Mouse (Mus musculus) kidney, postnatal 10 days (tissue): ENCODE data around the gene Plscr3.

Experiments used
- DNase-seq: peaks from one replicate; pipeline ENCODE4 v3.0.0; 2021; ENCODE audit warnings: mixed read lengths

The Plscr3 gene

DNA sequence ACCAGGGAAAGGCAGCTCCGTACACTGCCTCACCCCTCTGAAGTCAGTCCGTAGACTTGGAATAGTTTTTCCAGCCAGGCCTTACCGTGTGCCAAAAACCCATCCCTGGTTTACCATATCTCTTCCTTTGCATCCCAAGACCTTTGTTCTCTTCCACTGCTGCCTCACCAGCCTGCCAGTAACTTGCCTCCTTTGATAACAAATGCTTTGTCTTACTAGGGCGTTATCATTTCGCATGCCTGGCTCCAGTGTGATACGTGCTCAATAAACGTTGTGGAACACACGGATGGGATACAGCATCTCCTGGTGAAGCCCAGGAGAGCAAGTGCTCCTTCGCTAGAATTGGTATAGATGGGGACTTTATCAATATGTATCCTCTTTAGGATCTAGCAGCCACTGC is 21.2 kb downstream of the Plscr3 start:
- no peak for DNase-seq

DNA sequence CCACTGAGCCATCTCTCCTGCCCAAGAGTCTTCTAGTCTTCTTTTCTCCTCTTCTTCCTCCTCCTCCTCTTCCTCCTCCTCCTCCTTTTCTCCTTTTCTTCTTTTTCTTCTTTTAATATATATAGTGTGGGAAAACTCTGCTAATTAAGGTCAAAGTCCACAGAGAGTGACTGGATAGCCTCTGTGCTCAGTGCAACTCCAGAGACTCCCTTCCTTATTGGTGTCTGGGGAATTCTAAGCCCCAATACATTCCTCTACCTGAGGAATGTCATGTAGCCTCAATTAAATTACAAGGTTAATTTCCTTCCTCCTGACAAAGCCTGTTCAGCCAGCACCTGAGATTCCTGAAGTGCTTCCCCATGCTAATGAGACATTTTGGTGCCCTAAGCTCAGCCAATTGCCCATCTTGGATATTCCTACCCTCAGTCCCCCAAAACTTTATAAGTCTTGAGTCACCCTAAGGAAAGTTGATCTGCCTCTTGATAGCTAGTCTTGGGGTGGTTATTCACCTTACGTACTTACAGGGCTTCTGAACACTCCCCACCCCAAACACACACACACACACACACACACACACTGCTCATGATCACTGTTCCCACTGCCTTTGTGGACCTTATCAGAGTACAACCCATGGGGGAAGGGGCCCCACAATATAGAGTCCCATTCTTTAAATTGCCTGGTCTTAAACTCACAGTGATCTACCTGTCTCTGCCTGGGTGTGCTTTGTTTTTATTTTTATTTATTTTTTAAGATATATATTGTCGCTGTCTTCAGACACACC is 24.3 kb downstream of the Plscr3 start:
- DNase-seq: no peak

DNA sequence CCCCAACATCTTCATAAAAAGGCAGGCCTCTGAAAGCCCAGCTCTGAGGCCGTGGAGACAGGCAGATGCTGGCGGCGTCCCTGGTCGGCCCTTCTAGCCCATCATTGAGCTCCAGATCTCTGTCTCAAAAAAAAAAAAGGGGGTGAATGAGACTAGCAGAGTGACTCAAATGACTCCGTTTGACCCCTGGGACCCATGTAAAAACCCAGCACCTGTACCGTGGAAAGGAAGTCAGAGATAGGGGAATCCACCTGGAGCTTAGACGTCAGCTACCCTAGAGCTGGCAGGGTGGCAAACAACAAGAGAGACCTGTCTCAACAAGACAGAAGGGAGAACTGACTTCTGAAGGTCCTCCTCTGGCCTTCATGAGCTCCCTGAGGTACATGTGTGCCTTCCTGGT is 25.6 kb downstream of the Plscr3 start:
- DNase-seq: no peak

DNA sequence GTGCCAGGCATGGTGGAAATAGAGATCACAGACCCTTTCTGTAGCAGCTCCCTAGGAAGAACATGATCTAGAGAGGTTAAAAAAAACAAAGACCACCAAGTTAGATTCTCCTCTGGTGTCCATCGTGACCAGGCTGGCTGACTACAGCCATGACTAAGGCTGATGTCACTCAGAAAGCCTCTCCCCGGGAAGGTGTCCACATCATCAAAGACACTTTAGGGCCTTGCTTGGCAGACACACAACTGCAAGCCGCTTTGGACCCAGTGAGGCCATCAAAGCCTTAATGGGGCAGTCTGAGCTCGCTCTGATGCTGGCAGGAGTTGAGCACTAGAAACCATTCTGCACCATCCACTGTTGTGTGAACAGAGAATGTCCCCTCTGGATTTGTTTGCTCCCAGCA is 26.3 kb downstream of the Plscr3 start:
- DNase-seq: no peak

DNA sequence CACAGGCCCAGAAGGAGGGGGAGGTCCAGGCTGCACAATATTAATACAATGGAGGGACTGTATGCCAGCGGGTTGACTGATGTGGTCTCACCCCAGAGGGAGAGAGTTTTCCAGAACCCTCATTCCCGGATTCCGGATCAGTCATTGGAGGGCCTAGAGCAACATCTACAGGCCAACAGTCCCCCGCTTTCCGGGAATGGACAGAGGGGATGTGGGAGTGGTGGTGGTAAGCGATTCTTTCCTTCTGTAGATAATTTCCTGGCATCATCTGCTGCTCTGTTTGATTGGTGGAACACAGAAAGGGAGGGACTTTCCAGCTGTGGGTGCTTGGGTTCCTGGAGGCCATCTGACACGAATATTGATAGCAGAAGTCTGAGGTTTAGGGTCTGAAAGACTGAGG is 30.0 kb downstream of the Plscr3 start:
- DNase-seq: peak; percentile 73

DNA sequence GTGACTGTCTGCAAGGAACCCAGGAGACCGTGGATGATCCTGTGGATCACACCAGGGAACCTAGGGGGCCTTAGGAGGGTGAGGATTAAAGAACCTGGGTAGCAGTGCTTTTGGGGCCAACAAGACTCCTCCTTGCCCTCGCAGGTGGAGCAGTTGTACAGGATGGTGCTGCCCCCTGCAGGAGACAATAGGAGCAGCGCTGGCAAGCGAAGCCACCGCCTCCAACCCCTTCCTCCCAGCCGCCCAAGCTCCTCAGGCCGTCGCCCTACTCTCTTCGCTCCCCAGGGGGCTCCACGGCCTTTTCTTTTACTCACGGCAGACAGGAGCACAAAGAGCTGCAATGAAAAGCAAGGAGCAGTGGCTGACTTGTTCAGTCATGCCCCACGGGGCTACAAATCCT is 30.7 kb downstream of the Plscr3 start:
- peak; percentile 93 for DNase-seq

DNA sequence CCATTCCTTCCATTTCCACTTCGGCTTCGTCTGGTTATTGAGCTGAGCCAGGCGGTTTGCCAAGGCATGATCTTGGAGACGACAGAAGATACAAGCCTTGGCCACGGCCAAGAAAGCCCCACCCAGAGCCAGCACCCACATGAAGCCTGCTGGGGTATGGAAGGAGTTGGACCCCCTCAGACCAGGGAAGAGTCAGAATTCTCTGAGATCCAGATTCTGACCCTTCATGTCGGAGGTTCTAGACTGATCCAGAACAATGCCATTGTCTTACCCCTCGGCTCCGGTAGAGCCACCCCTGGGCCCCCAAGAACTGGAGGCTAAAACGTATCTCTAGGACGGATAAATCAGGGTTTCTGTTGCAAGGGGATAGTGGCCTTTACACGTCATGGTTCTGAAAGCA is 31.7 kb downstream of the Plscr3 start, which contains the start of gene Tmem95:
Tmem95 (minus strand) TSS at position 141 of the 400 bp plus-strand sequence.
- peak; percentile 35 for DNase-seq

DNA sequence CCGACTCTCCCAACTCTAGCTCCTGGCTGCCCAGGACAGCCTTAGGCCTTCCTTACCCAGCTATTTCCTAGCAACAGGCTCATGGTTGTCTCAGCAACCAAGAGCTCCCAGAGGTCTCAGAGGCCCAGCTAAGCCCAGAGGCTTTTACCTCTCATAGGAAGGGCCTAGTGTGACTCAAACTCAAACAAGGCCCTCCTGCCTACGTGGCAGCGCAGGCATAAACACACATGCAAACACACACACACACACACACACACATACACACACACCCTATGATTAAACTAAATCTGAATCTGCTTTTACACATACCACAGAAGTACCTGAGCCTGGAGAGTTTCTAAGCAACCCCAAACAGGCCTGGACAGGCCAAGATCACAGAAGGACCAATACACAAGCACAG is 32.2 kb downstream of the Plscr3 start:
- DNase-seq: peak; percentile 10

DNA sequence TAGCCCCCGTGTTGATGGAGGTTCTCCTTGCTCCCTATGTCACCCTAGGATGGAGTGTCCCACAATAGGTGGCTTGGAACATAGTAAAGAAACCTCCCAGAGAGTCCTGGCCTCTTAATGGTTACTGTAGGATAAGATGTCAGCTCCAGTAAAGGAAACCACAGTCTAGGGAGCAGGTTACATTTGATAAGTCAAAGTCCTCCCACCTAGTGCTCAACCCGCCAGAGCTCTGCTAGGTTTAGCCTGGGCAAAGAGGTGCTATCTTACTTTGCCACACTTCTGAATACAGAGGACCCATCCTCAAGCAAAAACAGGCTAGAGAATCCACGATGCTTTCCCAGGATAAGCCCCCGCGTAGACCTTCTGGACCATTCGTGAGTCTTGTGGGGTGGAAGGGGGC is 32.8 kb downstream of the Plscr3 start:
- DNase-seq: no peak

DNA sequence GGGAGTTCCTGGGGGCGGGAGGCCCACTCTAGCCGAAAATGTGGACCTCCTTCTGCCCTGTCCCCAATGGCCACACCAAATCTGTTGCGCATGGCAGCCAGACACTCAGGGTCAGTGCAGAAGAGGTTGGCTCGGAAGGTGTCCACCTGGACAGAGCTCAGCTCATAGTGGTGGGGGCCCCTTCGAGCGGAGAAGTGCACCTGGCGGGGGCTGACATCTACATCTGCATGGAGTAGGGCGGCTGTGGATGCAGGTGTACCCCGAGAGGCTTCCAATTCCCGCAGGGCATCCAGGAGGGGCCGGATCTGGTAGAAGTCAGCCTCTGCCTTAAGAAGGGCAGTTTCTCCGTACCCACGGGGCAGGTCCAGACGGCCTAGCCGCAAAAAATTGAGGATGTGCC is 33.5 kb downstream of the Plscr3 start:
- DNase-seq: peak; percentile 33

DNA sequence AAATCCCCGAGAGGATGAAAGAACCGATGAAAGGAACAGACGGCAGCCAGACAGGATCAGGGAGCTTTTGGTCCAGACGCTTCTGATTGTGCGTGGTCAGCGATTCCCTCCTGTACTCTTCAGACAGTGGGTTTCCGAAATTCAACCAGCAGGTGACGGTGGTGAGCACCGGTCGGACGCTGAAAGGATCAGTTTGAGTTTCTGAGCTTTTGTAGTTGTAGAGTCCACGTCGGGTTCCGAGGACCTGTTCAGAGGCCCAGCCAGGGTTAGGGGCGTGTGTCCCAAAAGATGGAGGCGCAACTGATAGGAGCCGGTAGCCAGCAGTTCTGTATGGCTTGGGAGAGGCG is 34.3 kb downstream of the Plscr3 start:
- DNase-seq: peak; percentile 86

DNA sequence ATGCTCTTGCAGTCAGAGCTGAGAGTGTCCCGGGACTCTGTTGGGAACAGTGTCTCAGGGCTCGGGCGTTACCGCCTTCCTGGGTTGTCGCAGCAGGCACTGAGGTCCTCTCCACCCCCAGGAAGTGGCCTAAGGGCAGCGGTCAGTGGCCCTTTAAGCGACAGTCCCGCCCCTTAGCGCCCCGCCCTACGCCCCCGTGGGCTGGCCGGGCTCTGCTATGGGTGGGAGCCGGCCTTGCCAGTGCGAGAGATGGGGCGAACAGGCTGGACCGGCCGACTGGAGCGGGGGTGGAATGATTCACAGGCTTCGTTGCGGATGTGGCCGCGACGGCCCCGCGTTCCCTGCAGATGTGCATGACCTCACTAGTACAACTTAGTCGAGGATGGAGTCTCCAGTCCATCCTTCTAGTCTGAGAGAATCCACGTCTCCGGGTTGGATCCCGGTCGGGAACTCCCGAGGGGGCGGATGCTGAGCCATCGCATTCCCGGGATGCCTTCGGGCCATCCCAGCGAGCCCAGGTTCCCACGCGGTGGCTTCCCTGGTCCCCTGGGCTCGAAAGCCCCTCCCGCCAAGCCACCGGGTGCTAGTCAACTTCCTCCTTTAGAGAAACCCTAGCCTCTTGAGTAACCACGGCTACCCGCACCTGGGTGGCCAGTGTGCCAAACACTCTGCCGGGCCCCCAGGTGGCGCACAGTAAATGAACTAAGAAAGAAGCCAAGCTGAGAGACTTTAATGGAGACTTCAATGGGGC is 34.9 kb downstream of the Plscr3 start, which contains the start of gene Kctd11:
Kctd11 (minus strand) TSS at position 554 of the 751 bp plus-strand sequence.
- DNase-seq: peak; percentile 93

DNA sequence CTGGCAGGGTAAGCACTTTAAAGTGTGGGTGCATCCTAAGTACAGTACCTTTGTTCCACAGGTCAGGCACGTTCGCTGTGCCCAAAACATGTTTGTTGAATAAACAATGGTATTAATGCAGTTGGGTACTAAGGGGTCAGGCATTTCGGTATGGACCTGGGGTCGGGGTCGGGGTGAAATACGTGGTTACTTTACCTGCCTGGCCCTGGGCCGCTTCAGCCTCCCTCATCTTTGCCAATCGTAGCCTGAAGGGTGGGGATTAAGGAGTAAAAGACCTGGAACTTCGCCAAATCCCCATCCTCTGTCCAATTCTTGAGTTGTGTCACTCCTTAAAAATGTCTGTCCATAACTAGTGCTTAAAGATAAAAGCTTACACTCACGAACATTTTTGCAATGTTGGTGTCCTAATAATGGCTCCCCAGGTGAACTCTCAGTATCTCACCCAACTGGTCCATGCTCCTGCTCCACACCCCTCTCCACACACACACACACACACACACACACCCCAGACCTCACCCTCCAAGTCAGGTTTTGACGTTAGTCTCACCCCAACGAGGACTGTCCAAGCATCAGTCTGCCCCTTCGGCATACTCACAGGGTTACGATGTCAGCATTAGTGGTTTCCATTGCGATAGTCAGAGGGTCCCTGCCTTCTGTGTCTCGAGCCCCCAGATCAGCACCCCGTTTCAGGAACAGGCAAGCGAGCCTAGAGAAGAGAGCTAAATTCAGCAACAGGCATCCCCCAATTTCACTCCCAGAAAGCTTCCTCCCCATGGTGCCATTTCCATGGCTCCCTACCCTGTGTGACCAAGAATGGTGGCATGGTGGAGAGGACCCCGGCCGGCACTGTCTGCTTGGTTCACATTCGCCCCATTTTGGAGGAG is 35.9 kb downstream of the Plscr3 start:
- peak; percentile 31 for DNase-seq

DNA sequence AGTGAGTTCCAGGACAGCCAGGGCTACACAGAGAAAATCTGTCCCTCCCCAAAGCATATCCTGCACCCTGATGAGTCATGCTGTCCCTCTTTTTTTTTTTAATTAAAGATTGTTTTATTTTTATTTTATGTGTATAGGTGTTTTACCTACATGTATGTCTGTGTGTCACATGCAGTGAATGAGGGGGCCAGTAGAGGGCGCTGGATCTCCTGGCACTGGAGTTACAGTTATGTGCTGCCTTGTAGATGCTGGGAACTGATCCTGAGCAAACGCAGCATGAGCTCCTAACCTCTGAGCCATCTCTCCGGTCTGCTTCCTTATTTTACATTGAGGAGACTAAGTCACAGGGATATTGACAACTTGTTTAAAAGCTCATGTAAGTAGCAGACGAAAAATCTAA is 36.9 kb downstream of the Plscr3 start:
- DNase-seq: peak; percentile 67

DNA sequence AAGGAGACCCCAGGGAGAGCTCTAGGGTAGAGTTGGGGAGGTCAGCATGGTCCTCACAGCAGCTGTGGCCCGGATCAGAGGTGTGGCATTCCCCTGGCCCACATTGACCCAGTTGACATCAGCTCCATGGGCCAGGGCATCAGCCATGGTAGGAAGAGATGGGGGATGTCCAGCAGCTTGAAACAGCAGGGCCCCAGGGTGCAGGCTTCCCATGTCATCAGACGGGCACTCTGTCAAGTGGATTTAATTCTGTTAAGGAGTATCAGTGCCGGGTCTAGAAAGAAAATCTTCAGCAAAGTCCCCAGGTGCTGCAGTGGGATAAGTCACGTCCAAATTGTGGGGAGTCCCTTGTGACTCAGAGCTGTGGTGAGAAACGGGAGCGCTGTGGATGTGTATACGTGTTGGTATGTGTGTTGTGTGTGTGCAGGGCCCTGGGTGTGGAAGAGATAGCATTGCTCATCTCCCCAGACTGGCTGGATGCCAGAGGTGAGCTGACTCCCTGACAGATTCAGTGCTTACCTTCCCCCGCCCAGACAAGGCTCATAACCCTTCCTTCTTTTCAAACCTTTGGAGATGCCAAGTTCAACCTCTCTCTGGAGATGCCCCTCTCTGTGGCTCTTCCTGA is 37.5 kb downstream of the Plscr3 start:
- DNase-seq: peak; percentile 55

DNA sequence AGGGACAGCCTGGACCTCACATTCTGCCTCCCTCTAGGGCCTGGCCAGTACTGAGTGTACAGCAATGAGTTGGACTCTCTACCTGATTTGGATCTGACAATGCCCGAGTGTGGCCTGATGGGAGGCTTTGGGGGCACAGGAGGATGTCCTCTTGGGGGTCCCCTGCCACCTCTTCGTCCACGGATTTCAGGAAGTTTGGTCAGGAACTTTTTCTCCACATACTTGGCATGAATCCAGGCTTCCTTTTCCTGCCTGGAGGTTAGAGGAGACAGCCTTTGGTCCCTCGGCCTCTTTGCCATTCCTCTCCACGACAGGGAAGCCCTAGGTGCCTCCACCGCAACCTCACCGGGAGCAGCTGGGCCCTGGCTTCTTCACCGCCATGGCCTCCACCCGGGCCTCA is 38.1 kb downstream of the Plscr3 start:
- DNase-seq: no peak

DNA sequence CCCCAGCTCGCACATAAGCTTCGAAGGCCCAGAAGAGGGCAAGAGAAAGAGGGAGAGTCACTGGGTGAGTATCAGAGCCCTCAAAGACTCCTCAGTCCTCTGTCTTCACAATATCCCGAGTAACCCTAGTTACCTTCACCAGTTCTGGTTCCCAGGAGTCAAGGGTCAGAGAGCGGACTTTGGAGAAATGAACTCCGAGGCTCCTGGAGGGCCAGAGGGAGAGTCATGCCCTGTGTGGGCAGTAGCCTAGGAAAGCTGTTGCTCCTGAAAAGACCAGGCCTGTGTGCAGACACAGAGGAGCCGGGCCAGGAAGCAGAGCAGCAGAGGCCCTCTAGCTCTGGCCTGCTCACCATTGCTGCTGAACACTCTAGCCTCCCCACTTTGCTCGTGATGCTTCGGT is 38.5 kb downstream of the Plscr3 start:
- no peak for DNase-seq

DNA sequence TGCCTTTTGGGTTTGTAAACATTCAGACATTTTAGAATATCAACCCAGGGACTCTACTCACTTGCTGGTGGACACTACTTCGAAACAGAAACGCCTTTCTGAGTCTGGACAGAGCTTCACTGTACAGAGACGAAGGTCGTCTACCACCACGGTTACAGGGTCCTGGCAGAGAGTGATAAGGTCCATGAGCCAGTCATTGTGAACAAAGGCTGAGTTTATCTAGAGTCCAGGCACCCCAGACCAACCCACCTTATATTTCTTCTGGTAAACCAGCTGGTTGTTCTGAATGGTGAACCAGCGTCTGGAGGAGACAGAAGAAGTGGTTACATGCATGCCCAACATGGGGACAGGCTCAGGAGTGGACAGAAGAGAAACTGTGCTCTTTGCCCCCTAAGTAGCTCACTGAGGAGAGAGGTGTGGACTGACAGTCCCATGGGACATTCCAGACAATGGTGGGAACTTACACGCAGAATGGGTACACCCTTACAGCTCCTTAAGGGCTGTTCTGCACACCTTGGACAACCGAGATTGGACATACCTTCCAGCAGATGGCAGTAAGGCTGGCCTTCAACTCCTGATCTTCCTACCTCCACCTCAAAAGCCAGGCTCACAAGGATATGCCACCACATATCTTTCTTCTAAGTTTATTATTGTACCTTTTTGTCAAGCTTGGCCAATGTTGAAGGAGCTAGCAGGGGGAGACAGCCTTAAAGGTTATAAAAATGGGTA is 40.9 kb downstream of the Plscr3 start:
- DNase-seq: no peak

DNA sequence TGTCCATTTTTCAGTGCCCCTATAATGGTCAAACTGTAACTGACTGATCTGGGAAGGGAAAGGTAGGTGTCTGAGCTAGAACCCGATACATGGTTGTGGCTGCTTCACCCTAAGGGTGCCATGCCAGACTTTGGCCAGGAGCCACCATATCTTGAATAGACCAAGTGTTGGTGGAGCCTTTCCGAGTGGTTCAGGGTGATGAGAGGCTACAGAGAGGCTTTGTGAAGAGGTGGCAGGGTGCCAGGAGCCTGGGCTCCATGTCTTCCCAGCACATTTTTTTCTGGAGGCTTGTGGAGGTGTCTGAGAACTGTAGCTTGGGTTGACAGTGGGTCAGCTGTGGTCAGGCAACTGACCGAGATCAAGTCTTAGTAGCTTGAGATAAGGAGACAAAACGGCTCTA is 45.3 kb downstream of the Plscr3 start:
- DNase-seq: no peak

DNA sequence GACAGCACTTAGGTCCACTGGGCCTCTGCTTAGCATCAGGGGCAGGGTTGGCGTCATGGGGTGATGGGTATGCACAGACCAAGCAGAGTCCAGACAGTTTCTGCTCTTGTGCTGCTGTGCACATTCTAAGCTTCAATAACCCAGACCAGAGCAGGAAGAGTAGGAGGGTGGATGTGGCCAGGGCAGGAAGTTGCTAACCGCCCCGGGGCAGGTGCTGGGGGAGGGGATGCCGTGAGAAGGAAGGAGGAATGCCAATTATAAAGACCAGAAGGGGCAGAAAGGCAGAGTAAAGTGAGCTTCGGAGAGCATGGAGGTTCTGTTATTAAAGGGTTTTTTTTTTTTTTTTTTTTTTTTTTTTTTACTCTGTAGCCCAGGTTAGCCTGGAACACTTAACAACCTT is 48.5 kb downstream of the Plscr3 start:
- no peak for DNase-seq

DNA sequence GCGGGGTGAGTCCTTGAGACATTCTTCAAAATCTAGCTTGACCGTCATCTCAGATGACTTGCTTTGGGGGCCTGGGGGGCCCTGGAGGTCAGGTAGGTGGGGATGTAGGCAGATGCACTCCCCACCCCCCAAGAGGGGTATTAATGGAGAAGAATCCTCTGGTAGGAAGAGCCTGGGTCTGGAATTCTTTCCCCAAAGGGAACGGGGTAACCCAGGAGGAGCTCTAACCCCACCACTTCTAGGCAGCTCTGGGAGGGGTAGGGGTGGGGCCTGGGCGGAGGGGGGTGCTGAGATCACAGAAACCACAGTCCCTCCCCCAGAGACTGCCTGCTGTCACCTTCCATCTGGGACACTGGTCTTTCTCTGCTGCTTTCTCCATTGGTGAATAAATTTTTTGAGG is 49.1 kb downstream of the Plscr3 start, which contains the start of gene Acap1:
Acap1 (minus strand) TSS at position 249 of the 400 bp plus-strand sequence.
- DNase-seq: no peak

DNA sequence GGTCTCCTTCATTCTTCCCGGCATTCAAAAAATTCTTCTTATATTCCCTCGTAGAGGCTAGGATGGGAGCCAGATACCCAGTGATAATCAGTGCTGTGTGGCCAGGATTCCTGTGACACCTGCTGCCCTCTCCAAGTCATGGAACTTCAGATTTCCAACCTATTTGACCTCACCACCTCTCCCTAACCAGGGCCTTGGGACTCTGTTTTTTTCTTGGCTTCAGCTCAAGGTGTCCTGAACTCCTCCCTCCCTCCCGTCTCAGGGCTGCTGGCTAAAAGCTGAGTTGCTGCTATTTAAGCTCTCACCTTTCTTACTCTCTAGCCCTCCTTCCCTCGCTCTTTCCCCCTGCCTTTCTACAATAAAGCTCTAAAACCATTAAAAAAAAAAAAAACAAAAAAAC is 53.7 kb downstream of the Plscr3 start:
- no peak for DNase-seq
